Mouse (Mus musculus) thymus, postnatal 4 days (tissue): Measurements from ENCODE around the gene Fam186a.
A peak's percentile ranks its signal among the peaks of the same experiment; 100 is the strongest.
"Not testable (repeated sequence)": the region's sequence is repeated elsewhere in the genome, so short reads cannot be mapped to it uniquely, and the experiment has no call there.

Experiments
- DNase-seq: peaks from one replicate; pipeline ENCODE4 v3.0.0; 2021

Gene Fam186a

DNA sequence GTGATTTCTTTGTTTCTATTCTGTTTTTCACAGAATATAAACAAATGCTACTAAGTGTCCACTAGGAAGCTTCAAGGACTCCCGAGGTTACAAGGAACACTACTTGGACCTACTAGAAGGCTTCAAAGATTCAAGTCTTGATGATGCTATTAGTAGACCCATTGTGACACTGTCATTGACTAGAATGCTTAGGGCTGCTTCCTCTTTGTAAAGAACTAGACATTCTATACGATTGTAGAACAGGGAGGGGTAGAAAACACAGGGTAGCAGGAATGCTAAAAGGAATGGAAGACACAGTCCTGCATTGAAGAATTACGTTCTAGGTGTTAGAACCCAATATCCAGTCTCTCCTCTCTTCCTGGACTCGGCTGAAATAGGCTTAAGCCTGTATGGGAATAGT is at the start of gene Fam186a:
Fam186a (minus strand) TSS at position 101 of the 400 bp plus-strand sequence.
- no peak for DNase-seq

GRCm38 (mm10) chr15:100006180-100006579 is 39.3 kb upstream of the Fam186a start:
- DNase-seq, result no peak

DNA sequence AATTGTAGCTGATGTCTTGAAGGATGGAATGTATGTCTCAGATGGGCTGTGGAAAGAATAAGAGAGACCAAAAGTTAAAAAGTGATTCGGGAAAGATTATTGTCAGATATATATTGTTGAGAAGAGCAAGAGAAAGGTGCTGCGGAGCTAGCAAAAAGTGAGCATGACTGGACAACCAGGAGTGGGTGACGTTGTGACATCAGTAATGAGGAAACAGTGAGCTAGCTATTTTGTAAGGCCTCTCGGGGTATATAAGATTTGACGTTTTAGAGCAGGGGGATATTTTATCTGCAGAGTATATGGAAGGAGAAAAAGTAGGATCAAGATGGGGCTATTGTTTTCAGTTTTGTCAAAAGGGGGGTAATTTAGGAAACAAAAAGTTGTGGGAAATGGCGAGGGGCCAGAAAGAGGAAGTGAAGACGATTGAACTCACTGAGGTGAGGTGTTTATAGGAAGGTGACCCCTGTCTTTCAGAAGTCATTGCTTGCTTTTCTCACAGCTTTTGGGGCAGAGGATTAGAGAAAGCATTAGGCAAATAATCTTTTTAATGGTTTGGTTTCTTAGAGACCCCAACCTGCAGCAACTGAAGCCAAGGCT is 37.9 kb upstream of the Fam186a start:
- DNase-seq, result no peak

DNA sequence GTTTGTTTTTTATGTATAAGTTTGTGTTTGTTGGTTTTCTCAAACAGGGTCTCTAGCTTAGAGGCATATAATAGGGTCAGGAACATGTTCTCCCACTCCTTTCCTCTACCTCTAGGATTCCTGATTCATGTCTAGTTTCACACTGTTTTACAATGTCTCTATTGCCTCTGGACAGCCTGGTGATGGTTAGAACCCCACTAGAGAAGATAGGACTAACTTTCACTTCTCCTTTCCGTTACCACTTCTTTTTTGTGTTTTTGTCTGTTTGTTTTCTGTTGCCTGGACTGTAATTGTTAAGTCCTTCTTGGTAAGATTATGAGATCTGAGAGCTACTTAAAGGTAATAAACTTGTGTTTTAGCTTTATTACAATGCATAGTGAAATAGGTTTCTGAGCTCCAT is 32.5 kb upstream of the Fam186a start:
- DNase-seq, result no peak

- no peak for DNase-seq
Measured at GRCm38 (mm10) chr15:99997114-99997804, 30.4 kb upstream of the Fam186a start.

DNA sequence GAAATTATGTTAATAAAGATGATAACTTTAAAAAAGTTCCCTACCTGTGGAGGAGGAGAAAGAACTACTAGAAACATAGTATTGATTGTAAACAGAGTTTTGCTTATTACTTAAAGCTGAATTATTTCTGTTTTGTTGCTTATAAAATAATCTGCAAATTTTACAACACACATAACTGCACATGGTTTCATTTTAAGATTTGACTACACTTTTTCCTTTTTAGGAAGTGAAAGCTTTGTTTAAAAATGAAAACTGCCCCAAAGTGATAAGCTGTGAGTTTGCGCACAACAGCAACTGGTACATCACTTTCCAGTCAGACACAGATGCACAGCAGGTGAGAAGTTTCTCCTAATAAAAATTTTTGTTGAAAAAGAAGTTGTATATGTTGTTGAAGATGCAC is 26.2 kb upstream of the Fam186a start:
- no peak for DNase-seq

GRCm38 (mm10) chr15:99979715-99980114 is 12.9 kb upstream of the Fam186a start:
- DNase-seq, result no peak

DNA sequence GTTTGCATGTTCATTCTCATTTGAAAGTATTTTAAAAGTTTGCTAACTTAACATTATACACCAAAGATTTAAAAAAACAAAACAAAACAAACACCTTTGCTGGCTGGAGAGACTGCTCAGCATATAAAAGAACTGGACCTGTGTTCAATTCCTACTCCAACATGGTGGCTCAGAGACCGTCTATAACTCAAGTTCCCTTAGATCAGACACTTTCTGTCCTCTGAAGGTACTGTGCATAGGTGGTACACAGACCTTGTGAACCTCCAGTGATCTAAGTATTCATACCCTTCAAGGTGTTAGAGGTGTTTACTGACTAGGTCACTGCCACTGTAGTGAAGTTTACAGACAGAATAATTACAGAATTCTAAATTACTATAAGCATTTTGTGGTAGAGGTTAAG is 12.4 kb upstream of the Fam186a start:
- no peak for DNase-seq

GRCm38 (mm10) chr15:99976121-99976520 is 9.3 kb upstream of the Fam186a start:
- DNase-seq, result not testable (repeated sequence)

DNA sequence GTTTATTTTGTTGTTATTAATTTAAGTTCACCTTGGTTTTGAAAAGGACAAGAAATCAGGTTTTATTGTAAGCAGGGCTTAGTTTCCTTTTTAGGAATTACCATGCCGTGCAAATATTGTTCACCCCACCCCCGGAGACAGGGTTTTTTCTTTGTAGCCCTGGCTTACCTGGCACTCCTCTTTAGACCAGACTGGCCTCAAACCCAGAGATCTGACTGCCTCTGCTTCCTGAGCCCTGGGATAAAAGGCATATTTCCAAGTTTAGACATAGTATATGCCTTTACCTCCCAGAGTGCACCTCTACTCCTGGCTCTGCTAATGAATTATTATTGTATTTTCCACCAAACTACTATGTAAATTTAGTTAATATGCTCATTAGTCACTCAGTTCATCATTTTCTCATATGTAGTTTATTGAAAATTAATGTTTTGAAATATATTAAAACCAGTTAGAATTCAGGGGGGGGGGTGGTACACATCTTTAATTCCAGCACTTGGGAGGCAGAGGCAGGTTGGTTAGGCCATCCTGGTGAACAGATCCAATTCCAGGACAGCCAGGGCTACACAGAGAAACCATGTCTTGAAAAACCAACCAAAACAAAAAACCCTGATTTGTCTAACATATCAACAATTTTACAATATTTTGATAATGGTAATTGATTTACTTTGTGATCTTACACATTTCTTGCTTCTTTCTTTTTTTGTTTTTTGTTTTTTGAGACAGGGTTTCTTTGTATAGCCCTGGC is 7.8 kb upstream of the Fam186a start:
- DNase-seq, result no peak

DNA sequence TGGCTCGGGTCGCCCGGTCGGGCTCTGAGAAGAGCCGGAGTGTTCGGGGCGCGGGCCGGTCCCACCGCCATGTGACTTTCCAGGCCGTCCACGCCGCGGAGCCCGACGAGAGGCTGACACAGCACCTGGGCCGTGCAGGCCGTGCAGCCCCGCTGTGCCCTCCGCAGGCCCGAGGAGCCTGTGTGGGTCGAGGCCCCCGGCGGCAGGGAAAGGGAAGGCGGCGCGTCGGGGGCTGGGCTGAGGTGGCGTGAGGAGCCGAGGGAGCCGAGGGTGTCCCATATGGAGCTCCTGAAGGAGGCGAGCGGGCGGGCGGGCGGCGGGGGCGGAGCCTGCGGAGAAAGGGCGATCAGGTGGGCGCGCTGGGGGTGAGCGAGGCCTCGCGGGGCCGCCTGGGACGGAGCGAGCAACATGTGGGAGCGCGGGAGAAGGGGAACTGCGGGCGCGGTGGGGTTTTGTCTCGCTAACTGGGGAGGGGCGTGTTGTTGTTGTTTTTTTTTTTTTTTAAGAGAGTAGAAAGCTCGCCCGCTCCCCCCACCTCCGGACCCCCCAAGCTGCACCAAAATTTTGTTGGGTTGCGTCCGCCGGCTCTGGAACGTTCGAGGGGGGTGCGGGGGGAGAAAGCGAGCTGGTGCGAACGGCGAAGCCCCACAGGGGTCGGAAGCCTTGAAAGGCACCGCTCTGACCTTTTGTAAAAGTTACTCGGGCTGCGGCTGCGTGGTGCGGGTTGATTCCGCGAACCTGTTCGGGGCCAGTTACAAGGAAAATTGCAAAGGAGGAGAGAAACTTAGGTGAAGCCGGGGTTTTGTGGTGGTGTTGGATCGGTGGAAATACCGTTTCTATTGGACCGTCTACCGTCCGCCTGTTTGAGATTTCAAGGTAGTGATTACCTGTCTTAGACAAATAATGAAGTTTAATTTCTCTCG is 6.4 kb upstream of the Fam186a start:
- peak; percentile 78 for DNase-seq

DNA sequence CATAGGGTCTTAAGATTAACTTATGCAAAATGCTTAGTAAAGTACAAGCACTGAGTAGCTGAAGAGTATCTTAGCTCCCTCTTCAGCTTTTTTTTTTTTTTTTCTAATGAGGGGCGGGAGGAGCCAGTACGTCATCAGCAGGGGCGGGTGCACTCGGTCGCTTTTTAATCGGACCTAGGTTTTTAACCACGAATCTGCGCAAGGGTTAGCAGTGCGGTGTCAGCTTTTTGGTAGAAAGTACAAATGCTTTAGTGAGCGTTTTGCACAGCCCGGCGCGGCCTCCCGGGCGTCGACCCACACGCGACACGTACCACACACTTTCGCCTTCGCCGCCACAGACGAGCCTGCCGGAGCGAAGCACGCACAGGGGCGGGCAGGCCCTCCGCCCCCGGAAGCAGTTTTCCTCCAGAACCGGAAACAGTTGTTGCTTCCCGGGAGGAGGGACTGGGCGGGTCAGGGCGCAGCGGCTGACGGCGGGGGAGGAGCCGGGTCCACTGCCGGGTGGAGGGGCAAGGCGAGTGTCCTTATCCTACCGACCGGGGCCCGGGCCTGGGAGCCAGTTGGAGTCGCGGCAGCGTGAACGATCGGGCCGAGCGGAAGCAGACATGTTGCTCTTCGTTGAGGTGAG is 5.6 kb upstream of the Fam186a start:
- DNase-seq, result peak; percentile 95

DNA sequence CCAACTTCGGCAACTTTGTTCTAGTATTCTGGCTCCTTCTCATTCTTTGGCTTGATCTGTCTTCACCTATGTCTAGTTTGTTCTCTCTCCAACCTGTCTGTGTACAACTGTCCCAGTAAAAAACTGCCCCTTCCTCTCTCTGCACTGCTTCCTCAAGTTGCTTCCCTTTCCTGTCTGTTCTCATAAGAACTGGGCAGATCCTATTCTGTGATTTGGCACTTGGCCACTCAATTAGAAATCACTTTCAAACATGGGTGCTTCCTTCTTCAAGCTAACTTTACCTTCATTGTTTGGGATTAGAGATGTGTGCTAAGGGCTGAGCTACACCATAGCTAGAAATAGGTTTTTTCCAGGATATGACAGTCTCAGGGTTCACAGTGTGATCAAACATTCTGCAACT is 3.7 kb upstream of the Fam186a start:
- no peak for DNase-seq

DNA sequence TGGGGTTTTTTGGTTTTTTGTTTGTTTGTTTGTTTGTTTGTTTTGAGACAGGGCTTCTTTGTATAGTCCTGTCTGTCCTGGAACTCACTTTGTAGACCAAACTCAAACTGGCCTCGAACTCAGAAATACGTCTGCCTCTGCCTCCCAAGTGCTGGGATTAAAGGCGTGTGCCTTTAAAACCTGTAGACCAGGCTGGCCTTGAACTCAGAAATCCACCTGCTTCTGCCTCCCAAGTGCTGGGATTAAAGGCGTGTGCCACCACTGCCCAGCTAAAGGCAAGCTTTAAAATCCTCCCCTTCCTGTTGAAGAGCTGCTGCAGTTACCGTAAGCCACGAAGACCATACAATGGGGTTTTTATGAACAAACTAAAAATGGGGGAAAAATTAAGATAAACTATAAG is 2.9 kb upstream of the Fam186a start, which contains the start of gene Larp4:
Larp4 (plus strand) TSS at position 301 of the 400 bp plus-strand sequence.
- DNase-seq, result not testable (repeated sequence)

DNA sequence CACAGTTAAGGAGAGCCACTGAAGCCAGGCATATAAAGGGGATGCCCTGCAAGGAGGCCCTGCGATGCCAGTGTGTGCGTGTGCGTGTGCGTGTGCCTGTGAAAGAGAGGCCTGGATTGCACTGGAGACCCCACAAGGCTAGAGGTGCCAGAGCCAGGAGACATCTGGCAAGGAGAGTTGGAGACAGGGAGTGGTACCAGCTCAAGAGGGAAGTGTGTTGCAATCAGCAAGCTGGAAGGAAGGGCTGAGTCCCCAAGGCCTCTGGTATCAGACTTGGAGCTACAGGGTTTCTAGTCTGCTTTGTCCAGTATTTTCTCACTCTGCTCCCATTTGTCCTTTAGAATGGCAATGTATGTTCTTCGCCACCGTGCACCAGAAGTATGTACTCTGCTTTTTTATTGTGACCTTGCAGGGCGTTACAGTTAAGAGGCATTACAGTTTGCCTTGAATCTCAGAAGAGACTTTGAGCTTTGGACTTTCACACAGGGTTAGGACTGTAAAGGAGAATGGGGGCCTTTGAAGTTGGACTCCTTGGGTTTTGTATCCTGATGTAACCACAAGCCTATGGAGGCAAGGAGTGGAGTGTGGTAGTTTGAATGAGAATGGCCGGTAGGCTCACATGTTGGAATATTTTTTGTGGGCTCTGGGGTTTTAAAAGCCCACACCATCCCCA is 1.6 kb downstream of the Fam186a start:
- no peak for DNase-seq

DNA sequence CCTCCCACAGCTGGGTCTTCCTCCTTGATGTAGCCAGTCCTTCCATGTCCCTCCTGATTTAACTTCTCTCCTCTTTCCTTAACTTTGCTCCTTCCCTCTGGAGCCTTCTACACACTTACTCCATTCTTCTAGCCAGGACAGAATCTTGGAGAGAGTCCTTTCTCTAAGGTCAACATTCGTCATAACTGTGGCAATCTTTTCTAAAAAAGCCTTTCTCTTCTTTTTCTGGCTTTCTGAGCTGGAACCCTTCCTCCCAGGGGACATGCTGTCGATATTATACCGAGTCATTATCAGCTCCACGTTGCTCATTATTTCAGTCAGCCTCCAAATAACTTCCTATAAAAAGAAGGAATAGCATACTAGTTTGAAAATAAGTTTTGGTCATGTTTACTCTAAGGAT is 11.5 kb downstream of the Fam186a start:
- no peak for DNase-seq

DNA sequence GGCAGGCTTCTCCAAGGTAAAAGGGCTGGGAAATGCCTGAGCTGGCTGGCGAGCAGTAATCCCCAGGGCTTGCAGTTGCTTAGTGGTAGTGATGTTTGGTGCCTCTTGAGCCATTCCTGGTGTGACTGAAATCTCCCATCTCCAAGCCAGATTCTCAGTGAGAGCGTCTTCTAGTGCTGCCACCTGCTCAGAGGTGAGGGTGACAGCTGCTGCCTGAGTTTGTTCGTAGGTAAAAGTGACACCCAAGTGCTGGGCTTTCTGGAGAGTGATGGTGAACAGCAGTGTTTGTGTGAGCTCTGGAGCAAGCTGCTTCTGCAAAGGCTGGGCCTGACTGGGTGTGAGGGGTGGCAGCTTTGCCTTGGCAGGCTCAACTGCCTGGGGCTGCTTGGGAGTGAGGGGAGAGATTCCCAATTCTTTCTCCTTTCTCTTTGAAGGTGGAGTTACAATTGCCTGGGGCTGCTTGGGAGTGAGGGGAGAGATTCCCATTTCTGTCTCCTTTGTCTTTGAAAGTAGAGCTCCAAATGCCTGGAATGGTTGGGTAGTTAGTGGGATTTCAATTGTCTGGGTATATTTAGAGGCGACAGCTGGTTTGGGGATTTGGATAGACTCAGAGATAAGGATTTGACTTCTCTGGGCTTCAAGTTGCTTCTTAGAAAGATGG is 25.8 kb downstream of the Fam186a start:
- no peak for DNase-seq

DNA sequence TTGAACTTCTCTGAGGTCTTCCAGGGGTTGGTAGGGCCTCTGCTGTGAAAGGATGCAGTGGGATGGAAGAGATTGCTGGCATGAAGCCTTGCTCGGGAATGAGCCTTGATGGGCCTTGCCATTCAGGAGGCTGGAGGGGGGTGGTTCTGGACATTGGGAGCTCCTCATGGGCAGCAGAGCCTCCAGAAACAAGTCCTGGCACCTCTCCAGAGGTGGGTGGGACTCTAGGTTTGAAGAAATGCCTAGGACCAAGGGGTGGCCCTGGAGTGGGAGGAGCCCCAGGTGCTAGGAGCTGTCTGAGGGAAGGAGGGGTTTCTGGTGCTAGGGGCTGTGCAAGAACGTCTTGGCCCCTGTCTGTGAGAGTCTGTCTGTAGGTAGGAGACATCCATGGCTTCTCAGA is 26.4 kb downstream of the Fam186a start:
- no peak for DNase-seq

GRCm38 (mm10) chr15:99937841-99938240 is 29.0 kb downstream of the Fam186a start:
- no peak for DNase-seq

DNA sequence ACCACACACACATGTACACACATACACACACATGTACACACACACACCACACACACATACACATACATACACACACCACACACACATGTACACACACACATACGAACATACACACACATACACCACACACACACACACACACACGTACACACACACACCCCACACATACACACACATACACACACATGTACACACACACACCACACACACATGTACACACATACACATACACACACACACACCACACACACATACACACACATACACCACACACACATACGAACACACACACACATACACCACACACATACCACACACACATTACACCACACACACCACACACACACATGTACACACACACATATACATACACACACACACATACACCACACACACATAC is 30.2 kb downstream of the Fam186a start:
- no peak for DNase-seq

- no peak for DNase-seq
Measured at GRCm38 (mm10) chr15:99934501-99934900, 32.4 kb downstream of the Fam186a start.
